Mouse (Mus musculus) MEL (cell line): ENCODE measurements around the gene Aldh1a3. TPM values are rescaled to one million over a fixed set of nuclear protein-coding genes. Genes with fewer than 3 reads are reported as not detected.

Experiments used
- DNase-seq: peaks from one replicate; pipeline ENCODE4 v3.0.0; 2011; ENCODE audit warnings: low read depth, low spot score
- H3K27ac ChIP-seq: 2 replicates; pipeline ENCODE4 v1.5.1; 2012; ENCODE audit warnings: low read depth, mild to moderate bottlenecking, control low read depth, low read length, moderate library complexity; ENCODE audit not compliant: control insufficient read depth
- H3K27me3 ChIP-seq, 2 experiments: fragments of 150-350 bp in 1 of 2; sonication (generic) in 1 of 2; 2 replicates each; pipeline ENCODE4 v1.6.1; 2012; ENCODE audit warnings: low read length in 2 of 2, mild to moderate bottlenecking in 2 of 2, improper control_type of control experiment in 1 of 2, moderate library complexity in 1 of 2; ENCODE audit not compliant: insufficient read depth in 2 of 2, control insufficient read depth in 1 of 2
- H3K36me3 ChIP-seq, 2 experiments: 2 replicates each; pipeline ENCODE4 v1.6.1; 2012 to 2014; ENCODE audit warnings: low read length in 2 of 2, improper control_type of control experiment in 1 of 2, inconsistent platforms in 1 of 2, mild to moderate bottlenecking in 1 of 2; ENCODE audit not compliant: insufficient read depth in 2 of 2, control insufficient read depth in 1 of 2
- H3K4me1 ChIP-seq, 2 experiments: fragments of 150-350 bp in 1 of 2; sonication (generic) in 1 of 2; 2 replicates each; pipeline ENCODE4 v1.6.1; 2012; ENCODE audit warnings: low read length in 2 of 2, improper control_type of control experiment in 1 of 2, mild to moderate bottlenecking in 1 of 2; ENCODE audit not compliant: insufficient read depth in 2 of 2, control insufficient read depth in 1 of 2
- H3K4me3 ChIP-seq, 2 experiments: fragments of 150-350 bp in 1 of 2; sonication (generic) in 1 of 2; 2 replicates each; pipeline ENCODE4 v1.5.1; 2012; ENCODE audit warnings: low read depth in 2 of 2, low read length in 2 of 2, mild to moderate bottlenecking in 2 of 2, moderate library complexity in 2 of 2, control low read depth in 1 of 2, improper control_type of control experiment in 1 of 2; ENCODE audit not compliant: control insufficient read depth in 1 of 2, insufficient read depth in 1 of 2
- H3K79me2 ChIP-seq: 2 replicates; pipeline ENCODE4 v1.6.1; 2012; ENCODE audit warnings: mild to moderate bottlenecking, low read length, moderate library complexity; ENCODE audit not compliant: control insufficient read depth, poor library complexity, insufficient read depth
- H3K9ac ChIP-seq: 2 replicates; pipeline ENCODE4 v1.6.1; 2012; ENCODE audit warnings: low read depth, mild to moderate bottlenecking, control low read depth, low read length, moderate library complexity; ENCODE audit not compliant: control insufficient read depth, poor library complexity, severe bottlenecking
- H3K9me3 ChIP-seq: fragments of 150-350 bp; sonication (generic); replicated peaks from 2 replicates; pipeline ENCODE4 v1.6.1; 2012; ENCODE audit warnings: mild to moderate bottlenecking, low read length, improper control_type of control experiment, moderate library complexity; ENCODE audit not compliant: insufficient read depth
- BHLHE40 ChIP-seq: IDR thresholded peaks from 2 replicates; pipeline ENCODE4 v1.6.1; 2012; ENCODE audit warnings: low read depth, mild to moderate bottlenecking, inconsistent platforms, low read length, improper control_type of control experiment, borderline replicate concordance
- CHD2 ChIP-seq: IDR thresholded peaks from 2 replicates; pipeline ENCODE4 v1.6.1; 2011; ENCODE audit warnings: low read length, improper control_type of control experiment
- CTCF ChIP-seq, 3 experiments: IDR thresholded peaks in 2 of 3; conservative IDR thresholded peaks in 1 of 3; 2 replicates each; pipeline ENCODE4 v1.5.1; 2011 to 2012; ENCODE audit warnings: low read length in 3 of 3, low read depth in 2 of 3, mild to moderate bottlenecking in 2 of 3, improper control_type of control experiment in 1 of 3, inconsistent platforms in 1 of 3, mixed read lengths in 1 of 3, moderate library complexity in 1 of 3; ENCODE audit not compliant: control insufficient read depth in 1 of 3, insufficient read depth in 1 of 3, poor library complexity in 1 of 3, severe bottlenecking in 1 of 3
- ELF1 ChIP-seq: IDR thresholded peaks from 2 replicates; pipeline ENCODE4 v1.6.1; 2014; ENCODE audit warnings: low read depth, mild to moderate bottlenecking, inconsistent platforms, low read length, improper control_type of control experiment, moderate library complexity
- GABPA ChIP-seq: IDR thresholded peaks from 2 replicates; pipeline ENCODE4 v1.6.1; 2012; ENCODE audit warnings: low read depth, mild to moderate bottlenecking, inconsistent platforms, low read length, improper control_type of control experiment, moderate library complexity
- JUND ChIP-seq: IDR thresholded peaks from 2 replicates; pipeline ENCODE4 v1.6.1; 2011; ENCODE audit warnings: low read depth, mild to moderate bottlenecking, improper control_type of control experiment, low read length
- MAFK ChIP-seq: IDR thresholded peaks from 2 replicates; pipeline ENCODE4 v1.6.1; 2011; ENCODE audit warnings: low read depth, mild to moderate bottlenecking, low read length, improper control_type of control experiment, borderline replicate concordance
- MAZ ChIP-seq: IDR thresholded peaks from 2 replicates; pipeline ENCODE4 v1.6.1; 2012; ENCODE audit warnings: low read depth, mild to moderate bottlenecking, inconsistent platforms, low read length, improper control_type of control experiment
- MEF2A ChIP-seq: IDR thresholded peaks from 2 replicates; pipeline ENCODE4 v1.6.1; 2014; ENCODE audit warnings: low read depth, mild to moderate bottlenecking, inconsistent platforms, low read length, improper control_type of control experiment; ENCODE audit not compliant: poor library complexity, insufficient replicate concordance, severe bottlenecking; ENCODE audit errors: extremely low read depth
- MYB ChIP-seq: IDR thresholded peaks from 2 replicates; pipeline ENCODE4 v1.6.1; 2011; ENCODE audit warnings: mild to moderate bottlenecking, low read depth, low read length, improper control_type of control experiment
- MYC ChIP-seq: IDR thresholded peaks from 2 replicates; pipeline ENCODE4 v1.6.1; 2011; ENCODE audit warnings: low read depth, mild to moderate bottlenecking, low read length, improper control_type of control experiment, moderate library complexity
- NELFE ChIP-seq: IDR thresholded peaks from 2 replicates; pipeline ENCODE4 v1.6.1; 2011; ENCODE audit warnings: low read depth, low read length, improper control_type of control experiment
- POLR2A ChIP-seq, 2 experiments: IDR thresholded peaks; 2 replicates each; pipeline ENCODE4 v1.6.1; 2011 to 2012; ENCODE audit warnings: low read length in 2 of 2, mild to moderate bottlenecking in 2 of 2, control low read depth in 1 of 2, improper control_type of control experiment in 1 of 2, low read depth in 1 of 2, moderate library complexity in 1 of 2; ENCODE audit not compliant: control insufficient read depth in 1 of 2, insufficient read depth in 1 of 2, poor library complexity in 1 of 2
- POLR2AphosphoS2 ChIP-seq: IDR thresholded peaks from 2 replicates; pipeline ENCODE4 v1.6.1; 2011; ENCODE audit warnings: low read length, improper control_type of control experiment
- RAD21 ChIP-seq: IDR thresholded peaks from 2 replicates; pipeline ENCODE4 v1.6.1; 2011; ENCODE audit warnings: mild to moderate bottlenecking, low read depth, low read length, improper control_type of control experiment
- SMC3 ChIP-seq: IDR thresholded peaks from 2 replicates; pipeline ENCODE4 v1.6.1; 2011; ENCODE audit warnings: low read depth, low read length, improper control_type of control experiment
- UBTF ChIP-seq: IDR thresholded peaks from 2 replicates; pipeline ENCODE4 v1.6.1; 2012; ENCODE audit warnings: low read depth, mild to moderate bottlenecking, inconsistent platforms, low read length, improper control_type of control experiment, moderate library complexity, borderline replicate concordance; ENCODE audit not compliant: insufficient read depth
- USF2 ChIP-seq, 2 experiments: IDR thresholded peaks; 2 replicates each; pipeline ENCODE4 v1.6.1; 2011 to 2012; ENCODE audit warnings: improper control_type of control experiment in 2 of 2, low read length in 2 of 2, borderline replicate concordance in 1 of 2, inconsistent platforms in 1 of 2, low read depth in 1 of 2, mild to moderate bottlenecking in 1 of 2; ENCODE audit not compliant: insufficient read depth in 1 of 2
- ZC3H11A ChIP-seq: IDR thresholded peaks from 2 replicates; pipeline ENCODE4 v1.6.1; 2012; ENCODE audit warnings: low read depth, mild to moderate bottlenecking, inconsistent platforms, low read length, improper control_type of control experiment
- ZMIZ1 ChIP-seq: IDR thresholded peaks from 2 replicates; pipeline ENCODE4 v1.6.1; 2012; ENCODE audit warnings: low read depth, mild to moderate bottlenecking, inconsistent platforms, low read length, improper control_type of control experiment, moderate library complexity
- polyA plus RNA-seq, 2 experiments: library from polyadenylated mRNA; stranded (reverse) in 1 of 2; unstranded in 1 of 2; fragments of >175 nt in 1 of 2; fragments of >200 nt in 1 of 2; gene quantifications; 2 replicates each; pipeline versions ENCODE4 v1.2.1 to v1.2.4; 2012; ENCODE audit warnings: low replicate concordance in 2 of 2, low read depth in 1 of 2; ENCODE audit not compliant: insufficient read length in 2 of 2, insufficient read depth in 1 of 2, missing spikeins in 1 of 2
- total RNA-seq: library from RNA; depleted of rRNA; stranded (reverse); fragments of 300-350 nt; gene quantifications from 2 replicates; pipeline ENCODE4 v1.2.3, GENCODE M21; 2012

Gene Aldh1a3
- total and polyA plus RNA-seq, 3 experiments: 13.4 to 43.4 TPM; not detected in 1

DNA sequence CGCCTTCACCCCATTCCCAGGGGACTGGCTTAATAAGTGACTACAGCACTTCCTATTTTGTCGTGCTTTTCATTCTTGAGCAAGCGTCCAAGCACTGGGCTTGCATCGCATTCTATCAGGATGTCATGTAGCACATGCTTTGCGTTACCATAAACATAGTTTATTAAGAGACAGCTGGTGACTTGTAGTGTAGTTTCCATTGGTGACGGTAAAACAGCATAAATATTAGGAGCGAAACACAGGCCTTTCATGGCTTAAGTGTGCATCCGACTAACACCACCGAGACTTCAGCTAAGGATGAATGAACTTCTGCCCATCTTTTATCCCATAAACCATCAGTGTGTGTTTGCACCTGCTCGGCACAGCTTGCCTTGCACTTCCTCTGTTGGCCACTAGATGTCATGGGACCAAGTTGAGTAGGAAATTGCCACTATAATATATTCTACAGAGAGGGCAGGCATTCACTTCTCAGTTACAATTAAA, 7.2 kb upstream of the Aldh1a3 start:
- peak; percentile 64 for DNase-seq
- H3K9me3 ChIP-seq: no peaks in the 10 kb centered on the region
- H3K4me1 ChIP-seq: no peaks in the 10 kb centered on the region
- H3K79me2 ChIP-seq: no peaks in the 10 kb centered on the region
- no peak overlapping the region for H3K27ac ChIP-seq
- no peak overlapping the region for H3K9ac ChIP-seq
- TF ChIP-seq POLR2AphosphoS2 (no peak), MAFK (no peak), RAD21 (peak; percentile 70), MYC (no peak), JUND (no peak), SMC3 (peak; percentile 95), NELFE (no peak), ELF1 (no peak), ZC3H11A (peak; percentile 80), CTCF (IDR thresholded peaks at IDR 0.05 in 2 of 3, conservative IDR thresholded peaks at IDR 0.05 in 1 of 3; ENCODE audit: control insufficient read depth in 1 of 3, insufficient read depth in 1 of 3, low read depth in 2 of 3, low read length in 3 of 3, poor library complexity in 1 of 3, severe bottlenecking in 1 of 3) (peak; percentile 80 to 99 (median 84)), POLR2A (IDR thresholded peaks at IDR 0.05; ENCODE audit: control insufficient read depth in 1 of 2, insufficient read depth in 1 of 2, low read depth in 1 of 2, low read length in 2 of 2, poor library complexity in 1 of 2) (no peak)
- H3K27me3 ChIP-seq: no peaks in the 10 kb centered on the region
- H3K36me3 ChIP-seq: no peaks in the 10 kb centered on the region
- no peak overlapping the region for H3K4me3 ChIP-seq

DNA sequence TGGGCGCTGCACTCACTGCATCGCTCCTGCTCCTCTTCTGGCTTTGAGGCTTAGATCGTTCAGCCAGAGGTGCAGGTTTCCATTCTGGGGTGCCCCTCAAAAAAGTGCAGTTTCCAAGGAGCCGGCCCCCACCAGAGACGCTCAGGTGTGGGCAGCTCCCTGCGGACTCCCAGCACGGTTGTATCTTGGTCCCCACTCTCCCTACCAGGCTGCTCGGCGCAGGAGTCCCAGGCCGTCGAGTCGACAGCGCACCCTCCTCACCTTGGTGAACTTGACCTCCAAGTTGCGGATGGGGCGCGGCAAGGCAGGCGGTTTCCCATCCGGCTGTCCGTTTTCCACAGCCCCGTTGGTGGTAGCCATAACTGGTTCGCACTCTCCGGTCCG, 272 bp downstream of the Aldh1a3 start:
- Histone ChIP-seq H3K27me3 (no peaks in the 10 kb centered on the region), H3K27ac (no peak overlapping the region), H3K79me2 (no peaks in the 10 kb centered on the region), H3K9me3 (no peaks in the 10 kb centered on the region), H3K4me1 (no peaks in the 10 kb centered on the region), H3K9ac (no peak overlapping the region), H3K4me3 (no peak overlapping the region), H3K36me3 (no peaks in the 10 kb centered on the region)
- TF ChIP-seq MAFK: no peak
- TF ChIP-seq BHLHE40: no peak
- TF ChIP-seq MAZ: no peak
- no peak for TF ChIP-seq UBTF
- DNase-seq: no peak

DNA sequence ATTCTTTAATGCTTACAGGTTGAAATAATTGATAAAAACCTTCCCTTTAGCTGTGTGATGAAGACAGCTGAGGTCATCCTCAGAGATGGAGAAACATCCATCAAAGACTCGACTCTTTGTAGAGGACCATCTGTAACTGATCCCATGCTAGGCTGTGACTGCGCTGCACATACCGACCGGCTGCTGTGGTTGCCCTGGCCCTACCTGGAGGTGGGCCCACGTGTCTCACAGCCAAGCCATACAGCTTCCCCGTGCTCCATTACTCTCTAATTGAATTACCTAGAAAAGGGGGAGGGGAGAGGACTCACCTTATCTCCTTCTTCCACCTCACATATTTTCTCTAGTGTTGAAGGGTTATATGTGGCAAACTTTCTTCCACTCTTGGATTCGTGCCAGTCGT, 5.4 kb downstream of the Aldh1a3 start:
- no peaks in the 10 kb centered on the region for H3K9me3 ChIP-seq
- H3K9ac ChIP-seq: no peak overlapping the region
- no peak for DNase-seq
- H3K27me3 ChIP-seq: peaks cover 0 to 2% of the 10 kb centered on the region in 2 experiments; a peak in 3 of 4 replicates
- TF ChIP-seq MYC (no peak), USF2 (IDR thresholded peaks at IDR 0.05; ENCODE audit: borderline replicate concordance in 1 of 2, insufficient read depth in 1 of 2, low read depth in 1 of 2, low read length in 2 of 2) (no peak), BHLHE40 (no peak), SMC3 (no peak), UBTF (no peak), GABPA (no peak), MEF2A (no peak), ZMIZ1 (no peak), JUND (no peak), CHD2 (no peak), MYB (no peak), ZC3H11A (no peak)
- H3K4me3 ChIP-seq: no peak overlapping the region
- no peaks in the 10 kb centered on the region for H3K36me3 ChIP-seq
- H3K79me2 ChIP-seq: no peaks in the 10 kb centered on the region
- no peak overlapping the region for H3K27ac ChIP-seq
- no peaks in the 10 kb centered on the region for H3K4me1 ChIP-seq
